Mouse (Mus musculus) E14TG2a.4 (cell line): ENCODE results near the gene Izumo1r.

ENCODE experiments used
- CTCF ChIP-seq: conservative IDR thresholded peaks from 2 replicates; pipeline ENCODE4 v1.5.1; 2014; ENCODE audit warnings: low read length
- NANOG ChIP-seq: IDR thresholded peaks from 2 replicates; pipeline ENCODE4 v1.6.1; 2014; ENCODE audit warnings: borderline replicate concordance, low read length, mixed read lengths

DNA sequence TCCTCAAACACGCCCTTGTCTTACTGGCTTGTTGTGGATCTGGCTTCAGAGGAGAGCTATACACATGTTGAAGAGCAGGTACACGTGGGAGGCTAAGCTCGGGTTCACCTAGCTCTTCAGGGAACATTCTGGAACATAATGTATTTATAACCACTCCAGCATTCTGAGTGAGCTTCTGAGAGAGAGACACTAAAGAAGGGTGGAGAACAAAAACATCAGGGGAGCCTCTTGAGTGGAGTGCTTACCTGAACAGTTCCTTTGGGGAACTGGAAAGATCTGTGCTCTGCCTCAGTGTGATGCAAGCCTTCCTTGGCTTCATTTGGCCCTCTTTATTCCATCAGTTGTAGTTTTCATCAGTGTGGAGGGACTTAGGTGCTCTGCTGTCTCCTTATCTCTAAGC, 35.9 kb upstream of the Izumo1r start:
- TF ChIP-seq CTCF (no peak), NANOG (no peak)
